Mouse (Mus musculus) liver, embryonic 12.5 days (tissue): ENCODE data around the gene Zfp143. TPM values are rescaled to one million over a fixed set of nuclear protein-coding genes. Genes with fewer than 3 reads are reported as not detected.
A peak's percentile ranks its signal among the peaks of the same experiment; 100 is the strongest.
"Not testable (repeated sequence)": the region's sequence is repeated elsewhere in the genome, so short reads cannot be mapped to it uniquely, and the experiment has no call there.

Experiments
- ATAC-seq: fragments of 200-750 bp; cut with Nextera tagmentation; 2 replicates; pipeline ENCODE4 v1.8.0; 2017; ENCODE audit warnings: moderate number of reproducible peaks, mild to moderate bottlenecking, moderate library complexity
- H3K27ac ChIP-seq: fragments of 300-500 bp; sonication (generic); 2 replicates; pipeline ENCODE4 v1.5.1; 2016; ENCODE audit warnings: mild to moderate bottlenecking
- H3K27me3 ChIP-seq: fragments of 300-500 bp; sonication (generic); replicated peaks from 2 replicates; pipeline ENCODE4 v1.6.1; 2016; ENCODE audit warnings: mild to moderate bottlenecking, moderate library complexity
- H3K36me3 ChIP-seq: fragments of 300-500 bp; sonication (generic); 2 replicates; pipeline ENCODE4 v1.6.1; 2016; ENCODE audit warnings: mild to moderate bottlenecking, moderate library complexity
- H3K4me1 ChIP-seq: fragments of 300-500 bp; sonication (generic); 2 replicates; pipeline ENCODE4 v1.6.1; 2016
- H3K4me2 ChIP-seq: fragments of 300-500 bp; sonication (generic); 2 replicates; pipeline ENCODE4 v1.6.1; 2016; ENCODE audit warnings: mild to moderate bottlenecking, moderate library complexity
- H3K4me3 ChIP-seq: fragments of 300-500 bp; sonication (generic); 2 replicates; pipeline ENCODE4 v1.5.1; 2016; ENCODE audit warnings: mild to moderate bottlenecking, moderate library complexity
- H3K9ac ChIP-seq: fragments of 300-500 bp; sonication (generic); 2 replicates; pipeline ENCODE4 v1.6.1; 2016; ENCODE audit warnings: mild to moderate bottlenecking, moderate library complexity
- H3K9me3 ChIP-seq: fragments of 300-500 bp; sonication (generic); replicated peaks from 2 replicates; pipeline ENCODE4 v1.6.1; 2016; ENCODE audit warnings: mild to moderate bottlenecking, moderate library complexity
- WGBS: fragments of 180-500 bp; shearing (Covaris S2); methylation state at CpG from one replicate; pipeline ENCODE4 v1.1.7; 2016; ENCODE audit not compliant: insufficient replicate concordance; 5-methylcytosine and 5-hydroxymethylcytosine counted together
- polyA plus RNA-seq: library from polyadenylated mRNA; unstranded; fragments of >200 nt; fragmentation: Nextera tagmentation; extraction: Ambion mirVana; gene quantifications from 2 replicates; pipeline ENCODE4 v1.2.1, GENCODE M21; 2016

Gene Zfp143
- polyA plus RNA-seq, 1 experiment from 2014 or later = 14.2 TPM

- Histone ChIP-seq H3K9ac (peak overlapping the region; percentile 81), H3K4me3 (peak overlapping the region; percentile 96)
Measured at GRCm38 (mm10) chr7:110120157-110120784, 59.3 kb downstream of the Zfp143 start.

GRCm38 (mm10) chr7:110121162-110121515 is 60.1 kb downstream of the Zfp143 start:
- Histone ChIP-seq H3K4me2 (peak overlapping the region; percentile 83), H3K27me3 (no peaks in the 10 kb centered on the region), H3K4me3 (peak overlapping the region; percentile 96), H3K36me3 (peaks cover 7% of the 10 kb centered on the region), H3K9me3 (no peaks in the 10 kb centered on the region), H3K27ac (peak overlapping the region; percentile 94), H3K4me1 (peaks cover 27% of the 10 kb centered on the region), H3K9ac (peak overlapping the region; percentile 81)
- no peak for ATAC-seq
- 3% methylated on average over 9 of the region's 9 CpGs for WGBS

More at GRCm38 (mm10) chr7:110120157-110120784, 59.3 kb downstream of the Zfp143 start:
- no peak for ATAC-seq
- Histone ChIP-seq H3K27ac (peak overlapping the region; percentile 94; the same call in 1 of the 2 replicates), H3K27me3 (no peaks in the 10 kb centered on the region), H3K4me2 (peak overlapping the region; percentile 83), H3K36me3 (peaks cover 3% of the 10 kb centered on the region; the same call in 1 of the 2 replicates), H3K9me3 (no peaks in the 10 kb centered on the region), H3K4me1 (peaks cover 24% of the 10 kb centered on the region)
- WGBS = 84% methylated on average over 2 of the region's 2 CpGs

- peak; percentile 96 for ATAC-seq
- Histone ChIP-seq H3K4me1 (peaks cover 27% of the 10 kb centered on the region), H3K9ac (peak within 1 kb of the TSS; percentile 94), H3K27me3 (no peaks in the 10 kb centered on the region), H3K4me3 (peak within 1 kb of the TSS; percentile 96), H3K27ac (peak within 1 kb of the TSS; percentile 94), H3K9me3 (no peaks in the 10 kb centered on the region), H3K4me2 (peak within 1 kb of the TSS; percentile 83), H3K36me3 (peaks cover 12% of the 10 kb centered on the region)
- WGBS = under 1% methylated on average over 81 of the region's 81 CpGs
Measured at GRCm38 (mm10) chr7:110121516-110122288, 60.7 kb downstream of the Zfp143 start, which contains the start of gene Wee1. Gene Wee1 (plus strand): TSS chr7:110122046.

DNA sequence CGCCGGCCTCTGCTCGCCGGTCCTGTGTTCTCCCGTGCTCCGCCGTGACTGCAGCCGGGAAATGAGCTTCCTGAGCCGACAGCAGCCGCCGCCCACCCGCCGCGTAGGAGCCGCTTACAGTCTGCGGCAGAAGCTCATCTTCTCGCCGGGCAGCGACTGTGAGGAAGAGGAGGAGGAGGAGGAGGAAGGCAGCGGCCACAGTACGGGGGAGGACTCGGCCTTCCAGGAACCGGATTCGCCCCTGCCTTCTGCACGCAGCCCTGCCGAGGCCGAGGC is 61.2 kb downstream of the Zfp143 start:
- H3K4me2 ChIP-seq = peak overlapping the region; percentile 83
- WGBS = under 1% methylated on average over 27 of the region's 27 CpGs
- H3K27ac ChIP-seq = peak overlapping the region; percentile 94
- peaks cover 17% of the 10 kb centered on the region for H3K36me3 ChIP-seq
- H3K9me3 ChIP-seq = no peaks in the 10 kb centered on the region
- H3K4me1 ChIP-seq = peaks cover 27% of the 10 kb centered on the region
- H3K4me3 ChIP-seq = peak overlapping the region; percentile 96
- no peak for ATAC-seq
- no peaks in the 10 kb centered on the region for H3K27me3 ChIP-seq
- peak overlapping the region; percentile 94 for H3K9ac ChIP-seq

DNA sequence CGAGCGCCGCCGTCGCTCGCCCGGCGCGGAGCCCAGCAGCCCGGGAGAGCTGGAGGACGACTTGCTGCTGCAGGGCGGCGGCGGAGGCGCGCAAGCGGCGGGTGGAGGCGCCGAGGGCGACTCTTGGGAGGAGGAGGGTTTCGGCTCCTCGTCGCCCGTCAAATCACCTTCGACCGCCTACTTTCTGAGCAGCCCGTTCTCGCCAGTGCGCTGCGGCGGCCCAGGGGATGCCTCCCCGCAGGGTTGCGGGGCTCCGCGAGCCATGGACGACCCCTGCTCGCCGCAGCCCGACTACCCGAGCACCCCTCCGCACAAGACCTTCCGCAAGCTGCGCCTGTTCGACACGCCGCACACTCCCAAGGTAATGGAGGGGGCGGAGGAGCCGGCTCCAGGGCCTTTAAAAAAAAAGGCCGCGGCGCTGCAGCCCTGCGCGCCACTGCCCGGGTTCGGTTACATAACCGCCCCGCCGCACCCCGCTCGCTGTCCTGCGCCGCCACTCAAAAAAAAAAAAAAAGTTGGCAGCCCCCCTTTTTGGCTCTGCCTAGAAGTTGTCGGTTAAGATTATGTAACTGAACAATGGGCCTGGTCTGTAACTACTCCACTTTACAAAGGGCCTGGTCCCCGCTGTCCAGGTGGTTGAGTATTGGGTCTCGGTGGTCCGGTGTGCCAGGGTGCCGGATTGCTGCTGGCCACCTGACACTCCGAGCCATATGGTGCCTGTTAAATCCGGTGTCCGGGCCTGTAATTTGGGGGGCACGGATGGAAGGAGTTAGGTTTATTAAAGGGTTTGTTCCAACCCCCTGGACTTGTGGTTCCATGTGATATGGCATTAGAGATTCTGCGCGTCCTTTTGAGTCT is 61.8 kb downstream of the Zfp143 start:
- WGBS = under 1% methylated on average over 66 of the region's 74 CpGs
- H3K27ac ChIP-seq = peak overlapping the region; percentile 94
- H3K9me3 ChIP-seq = no peaks in the 10 kb centered on the region

GRCm38 (mm10) chr7:110123844-110124555 is 63.0 kb downstream of the Zfp143 start:
- Histone ChIP-seq H3K27me3 (no peaks in the 10 kb centered on the region), H3K36me3 (peaks cover 35% of the 10 kb centered on the region), H3K9ac (peak overlapping the region; percentile 94), H3K9me3 (no peaks in the 10 kb centered on the region), H3K4me2 (peak overlapping the region; percentile 83), H3K27ac (peak overlapping the region; percentile 94), H3K4me1 (peaks cover 33% of the 10 kb centered on the region), H3K4me3 (peak overlapping the region; percentile 96)
- ATAC-seq = no peak
- WGBS = 29% methylated on average over 12 of the region's 12 CpGs

More for the DNA sequence above, 61.8 kb downstream of the Zfp143 start:
- Histone ChIP-seq H3K4me1 (peaks cover 27% of the 10 kb centered on the region), H3K36me3 (peaks cover 23% of the 10 kb centered on the region), H3K27me3 (no peaks in the 10 kb centered on the region), H3K4me2 (peak overlapping the region; percentile 83), H3K4me3 (peak overlapping the region; percentile 96), H3K9ac (peak overlapping the region; percentile 94)
- peak; percentile 20 for ATAC-seq

DNA sequence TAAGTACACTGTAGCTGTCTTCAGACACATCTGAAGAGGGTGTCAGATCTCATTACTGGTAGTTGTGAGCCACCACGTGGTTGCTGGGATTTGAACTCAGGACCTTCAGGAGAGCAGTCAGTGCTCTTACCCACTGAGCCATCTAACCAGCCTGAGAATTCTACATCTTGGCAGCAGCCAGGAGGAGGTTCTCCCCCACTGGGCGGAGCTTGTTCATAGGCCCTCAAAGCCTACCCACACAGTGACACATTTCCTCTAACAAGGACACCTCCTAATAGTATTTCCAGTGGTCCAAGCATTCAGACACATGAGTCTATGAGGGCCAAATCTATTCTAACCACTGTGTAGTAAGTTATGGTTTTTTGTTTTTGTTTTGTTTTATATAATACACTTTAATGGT is 67.5 kb downstream of the Zfp143 start:
- no peak; the same call in 1 of the 2 replicates for ATAC-seq
- Histone ChIP-seq H3K36me3 (peaks cover 80% of the 10 kb centered on the region), H3K4me3 (no peak overlapping the region), H3K9me3 (no peaks in the 10 kb centered on the region), H3K4me1 (peaks cover 23% of the 10 kb centered on the region), H3K27ac (no peak overlapping the region), H3K4me2 (no peak overlapping the region), H3K27me3 (no peaks in the 10 kb centered on the region), H3K9ac (no peak overlapping the region)
- 65% methylated on average over 2 of the region's 2 CpGs for WGBS

DNA sequence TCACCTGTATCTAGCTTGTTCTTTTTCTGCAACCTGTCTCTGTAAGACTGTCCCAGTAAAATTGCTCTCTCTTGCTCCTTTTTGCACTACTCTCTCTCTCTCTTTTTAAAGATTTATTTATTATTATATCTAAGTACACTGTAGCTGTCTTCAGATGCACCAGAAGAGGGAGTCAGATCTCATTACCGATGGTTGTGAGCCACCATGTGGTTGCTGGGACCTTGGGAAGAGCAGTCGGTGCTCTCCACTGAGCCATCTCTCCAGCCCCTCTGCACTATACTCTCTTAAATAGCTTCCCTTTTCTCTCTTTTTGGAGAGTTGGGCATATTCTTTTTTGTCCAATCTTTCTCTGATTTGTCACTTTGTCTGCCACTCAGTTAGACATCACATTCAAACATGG is 71.3 kb downstream of the Zfp143 start:
- peaks cover 99% of the 10 kb centered on the region for H3K36me3 ChIP-seq
- H3K27me3 ChIP-seq, H3K27ac ChIP-seq, H3K4me2 ChIP-seq, H3K9me3 ChIP-seq, H3K9ac ChIP-seq, H3K4me3 ChIP-seq, ATAC-seq, H3K4me1 ChIP-seq: not testable (repeated sequence)
- 72% methylated on average over 2 of the region's 2 CpGs for WGBS

- no peaks in the 10 kb centered on the region for H3K27me3 ChIP-seq
- H3K27ac ChIP-seq = no peak overlapping the region
- no peaks in the 10 kb centered on the region for H3K4me1 ChIP-seq
- 70% methylated on average over 5 of the region's 5 CpGs for WGBS
- no peak overlapping the region for H3K4me2 ChIP-seq
- ATAC-seq = no peak
- no peak overlapping the region for H3K9ac ChIP-seq
- no peak overlapping the region for H3K4me3 ChIP-seq
- H3K36me3 ChIP-seq = peaks cover 99% of the 10 kb centered on the region
- no peaks in the 10 kb centered on the region for H3K9me3 ChIP-seq
Measured at GRCm38 (mm10) chr7:110133988-110134387, 73.0 kb downstream of the Zfp143 start.

DNA sequence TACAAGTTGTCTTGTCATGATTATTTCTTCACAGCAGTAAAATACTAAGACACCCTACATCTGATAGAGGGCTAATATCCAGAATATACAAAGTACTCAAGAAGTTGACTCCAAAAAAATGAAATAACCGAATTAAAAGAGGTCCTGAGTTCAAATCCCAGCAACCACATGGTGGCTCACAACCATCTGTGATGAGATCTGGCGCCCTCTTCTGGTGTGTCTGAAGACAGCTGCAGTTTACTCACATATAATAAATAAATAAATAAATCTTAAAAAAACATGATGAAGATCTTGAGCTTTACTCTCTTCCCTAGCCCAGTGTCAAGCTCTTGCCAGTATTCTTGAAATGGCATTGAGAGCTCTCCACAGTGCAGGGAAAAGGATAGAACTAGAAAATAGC is 77.5 kb downstream of the Zfp143 start:
- Histone ChIP-seq H3K4me2 (no peak overlapping the region), H3K4me1 (no peaks in the 10 kb centered on the region), H3K9me3 (no peaks in the 10 kb centered on the region), H3K27ac (no peak overlapping the region), H3K4me3 (no peak overlapping the region), H3K36me3 (peaks cover 99% of the 10 kb centered on the region), H3K9ac (no peak overlapping the region), H3K27me3 (no peaks in the 10 kb centered on the region)
- ATAC-seq = no peak
- 65% methylated on average over 2 of the region's 2 CpGs for WGBS

- H3K4me2 ChIP-seq = no peak overlapping the region
- WGBS = 76% methylated on average over 1 of the region's 1 CpGs
- H3K9me3 ChIP-seq = no peaks in the 10 kb centered on the region
- no peak overlapping the region for H3K4me3 ChIP-seq
- no peaks in the 10 kb centered on the region for H3K4me1 ChIP-seq
- H3K27me3 ChIP-seq = no peaks in the 10 kb centered on the region
- peaks cover 81% of the 10 kb centered on the region for H3K36me3 ChIP-seq
- H3K9ac ChIP-seq = no peak overlapping the region
- no peak overlapping the region for H3K27ac ChIP-seq
- ATAC-seq = no peak
Measured at GRCm38 (mm10) chr7:110143863-110144262, 82.8 kb downstream of the Zfp143 start.
